Mouse (Mus musculus) hindbrain, embryonic 11.5 days (tissue): ENCODE measurements around the gene Cpeb3. TPM values are rescaled to one million over a fixed set of nuclear protein-coding genes. Genes with fewer than 3 reads are reported as not detected.
"Not testable (repeated sequence)": the region's sequence is repeated elsewhere in the genome, so short reads cannot be mapped to it uniquely, and the experiment has no call there.

Experiments
- ATAC-seq: fragments of 200-750 bp; cut with Nextera tagmentation; 2 replicates; pipeline ENCODE4 v1.8.0; 2017; ENCODE audit warnings: mild to moderate bottlenecking, moderate TSS enrichment, moderate library complexity; ENCODE audit not compliant: low FRiP score
- DNase-seq: peaks from one replicate; pipeline ENCODE4 v3.0.0-alpha.2; 2015; ENCODE audit warnings: low spot score
- H3K27ac ChIP-seq: fragments of 300-500 bp; sonication (generic); 2 replicates; pipeline ENCODE4 v1.5.1; 2014; ENCODE audit warnings: mild to moderate bottlenecking, low read depth, low read length
- H3K27me3 ChIP-seq: fragments of 300-500 bp; sonication (generic); 2 replicates; pipeline ENCODE4 v1.6.1; 2014; ENCODE audit warnings: mild to moderate bottlenecking, low read length, moderate library complexity, mixed read lengths; ENCODE audit not compliant: control insufficient read depth, insufficient read depth
- H3K36me3 ChIP-seq: fragments of 300-500 bp; sonication (generic); 2 replicates; pipeline ENCODE4 v1.6.1; 2014; ENCODE audit warnings: mild to moderate bottlenecking, low read length, moderate library complexity, mixed read lengths; ENCODE audit not compliant: control insufficient read depth, insufficient read depth
- H3K4me1 ChIP-seq: fragments of 300-500 bp; sonication (generic); replicated peaks from 2 replicates; pipeline ENCODE4 v1.6.1; 2014; ENCODE audit warnings: low read length, mixed read lengths; ENCODE audit not compliant: control insufficient read depth, insufficient read depth
- H3K4me2 ChIP-seq: fragments of 300-500 bp; sonication (generic); replicated peaks from 2 replicates; pipeline ENCODE4 v1.6.1; 2014; ENCODE audit warnings: mild to moderate bottlenecking, low read depth, low read length
- H3K4me3 ChIP-seq: fragments of 300-500 bp; sonication (generic); 2 replicates; pipeline ENCODE4 v1.5.1; 2014; ENCODE audit warnings: low read depth, low read length
- H3K9ac ChIP-seq: fragments of 300-500 bp; sonication (generic); 2 replicates; pipeline ENCODE4 v1.6.1; 2014; ENCODE audit warnings: low read depth, low read length
- H3K9me3 ChIP-seq: fragments of 300-500 bp; sonication (generic); 2 replicates; pipeline ENCODE4 v1.6.1; 2016; ENCODE audit warnings: low read length; ENCODE audit not compliant: control insufficient read depth
- WGBS: fragments of 180-500 bp; shearing (Covaris S2); extraction: QIAGEN DNeasy Blood & Tissue Kit; methylation state at CpG from one replicate; pipeline ENCODE4 v1.1.7; 2014; 5-methylcytosine and 5-hydroxymethylcytosine counted together
- polyA plus RNA-seq: library from polyadenylated mRNA; unstranded; fragments of >200 nt; fragmentation: Nextera tagmentation; extraction: Ambion mirVana; gene quantifications from 2 replicates; pipeline ENCODE4 v1.2.1, GENCODE M21; 2014

Cpeb3 gene
- polyA plus RNA-seq, 1 experiment from 2014 or later: 4.9 TPM

GRCm38 (mm10) chr19:37090146-37091061, 118.0 kb downstream of the Cpeb3 start:
- WGBS: 25% methylated on average over 8 of the region's 8 CpGs
- H3K27ac ChIP-seq: 0 out of 2 replicates have a peak overlapping the region, but pooled peaks have one; percentile 45
- DNase-seq (peak; percentile 51), ATAC-seq (peak; percentile 70)
- peak overlapping the region; percentile 29 for H3K9ac ChIP-seq
- H3K4me2 ChIP-seq: no peak overlapping the region
- H3K4me1 ChIP-seq: peaks cover 4% of the 10 kb centered on the region; the same call in 1 of the 2 replicates
- no peaks in the 10 kb centered on the region for H3K27me3 ChIP-seq
- no peaks in the 10 kb centered on the region for H3K36me3 ChIP-seq
- H3K9me3 ChIP-seq: no peaks in the 10 kb centered on the region
- H3K4me3 ChIP-seq: no peak overlapping the region

- no peak overlapping the region for H3K4me2 ChIP-seq
- no peak for DNase-seq
- H3K9ac ChIP-seq: no peak overlapping the region
- no peak overlapping the region for H3K27ac ChIP-seq
- no peaks in the 10 kb centered on the region for H3K27me3 ChIP-seq
- no peak overlapping the region for H3K4me3 ChIP-seq
- H3K4me1 ChIP-seq: peaks cover 4% of the 10 kb centered on the region; the same call in 1 of the 2 replicates
- no peaks in the 10 kb centered on the region for H3K9me3 ChIP-seq
- WGBS: 94% methylated on average over 8 of the region's 8 CpGs
- ATAC-seq: no peak
- H3K36me3 ChIP-seq: no peaks in the 10 kb centered on the region
Observed at GRCm38 (mm10) chr19:37088043-37088748, 120.2 kb downstream of the Cpeb3 start.

GRCm38 (mm10) chr19:37084546-37084945, 123.9 kb downstream of the Cpeb3 start:
- H3K36me3 ChIP-seq: no peaks in the 10 kb centered on the region
- no peaks in the 10 kb centered on the region for H3K9me3 ChIP-seq
- DNase-seq: no peak
- no peak overlapping the region for H3K4me3 ChIP-seq
- WGBS: 71% methylated on average over 3 of the region's 3 CpGs
- H3K4me2 ChIP-seq: no peak overlapping the region
- no peaks in the 10 kb centered on the region for H3K4me1 ChIP-seq
- H3K27me3 ChIP-seq: no peaks in the 10 kb centered on the region
- no peak for ATAC-seq
- H3K9ac ChIP-seq: no peak overlapping the region
- H3K27ac ChIP-seq: no peak overlapping the region

GRCm38 (mm10) chr19:37081467-37081866, 126.9 kb downstream of the Cpeb3 start:
- H3K4me1 ChIP-seq: no peaks in the 10 kb centered on the region
- H3K9ac ChIP-seq: no peak overlapping the region
- no peak for DNase-seq
- H3K27me3 ChIP-seq: no peaks in the 10 kb centered on the region
- no peaks in the 10 kb centered on the region for H3K36me3 ChIP-seq
- no peak for ATAC-seq
- H3K9me3 ChIP-seq: no peaks in the 10 kb centered on the region
- H3K4me2 ChIP-seq: no peak overlapping the region
- no peak overlapping the region for H3K27ac ChIP-seq
- 70% methylated on average over 6 of the region's 6 CpGs for WGBS
- H3K4me3 ChIP-seq: no peak overlapping the region

GRCm38 (mm10) chr19:37079151-37079550, 129.2 kb downstream of the Cpeb3 start:
- Histone ChIP-seq H3K36me3 (no peaks in the 10 kb centered on the region), H3K27ac (no peak overlapping the region), H3K4me3 (no peak overlapping the region), H3K4me2 (no peak overlapping the region), H3K9ac (no peak overlapping the region), H3K9me3 (no peaks in the 10 kb centered on the region), H3K4me1 (no peaks in the 10 kb centered on the region), H3K27me3 (no peaks in the 10 kb centered on the region)
- DNase-seq (no peak), ATAC-seq (no peak)
- 86% methylated on average over 6 of the region's 6 CpGs for WGBS

GRCm38 (mm10) chr19:37078571-37078970, 129.8 kb downstream of the Cpeb3 start:
- no peak overlapping the region for H3K27ac ChIP-seq
- H3K27me3 ChIP-seq: no peaks in the 10 kb centered on the region
- H3K4me3 ChIP-seq: no peak overlapping the region
- H3K9me3 ChIP-seq: no peaks in the 10 kb centered on the region
- DNase-seq (no peak), ATAC-seq (no peak)
- whole genome bisulfite sequencing: 100% methylated on average over 1 of the region's 1 CpGs
- H3K36me3 ChIP-seq: no peaks in the 10 kb centered on the region
- no peaks in the 10 kb centered on the region for H3K4me1 ChIP-seq
- no peak overlapping the region for H3K4me2 ChIP-seq
- H3K9ac ChIP-seq: no peak overlapping the region

GRCm38 (mm10) chr19:37078064-37078463, 130.3 kb downstream of the Cpeb3 start:
- Histone ChIP-seq H3K4me3 (no peak overlapping the region), H3K36me3 (no peaks in the 10 kb centered on the region), H3K9me3 (no peaks in the 10 kb centered on the region), H3K27me3 (no peaks in the 10 kb centered on the region), H3K9ac (no peak overlapping the region), H3K4me1 (no peaks in the 10 kb centered on the region), H3K4me2 (no peak overlapping the region), H3K27ac (no peak overlapping the region)
- WGBS: 56% methylated on average over 4 of the region's 4 CpGs
- ATAC-seq (no peak), DNase-seq (no peak)

- not testable (repeated sequence) for ATAC-seq, H3K36me3 ChIP-seq, H3K9me3 ChIP-seq, H3K9ac ChIP-seq, H3K4me2 ChIP-seq, H3K4me1 ChIP-seq, H3K4me3 ChIP-seq, H3K27me3 ChIP-seq, DNase-seq, H3K27ac ChIP-seq
- 85% methylated on average over 4 of the region's 4 CpGs for WGBS
Observed at GRCm38 (mm10) chr19:37077258-37077657, 131.1 kb downstream of the Cpeb3 start.
